Mouse (Mus musculus): ENCODE measurements at regions not wholly inside any gene's neighbourhood (a gene's known extent, or its start where the extent isn't known, plus 50 kb on each side); places are given as distances from the start of the nearest gene placed in this dataset.
"Not testable (repeated sequence)": the region's sequence is repeated elsewhere in the genome, so short reads cannot be mapped to it uniquely, and the experiment has no call there.

DNA sequence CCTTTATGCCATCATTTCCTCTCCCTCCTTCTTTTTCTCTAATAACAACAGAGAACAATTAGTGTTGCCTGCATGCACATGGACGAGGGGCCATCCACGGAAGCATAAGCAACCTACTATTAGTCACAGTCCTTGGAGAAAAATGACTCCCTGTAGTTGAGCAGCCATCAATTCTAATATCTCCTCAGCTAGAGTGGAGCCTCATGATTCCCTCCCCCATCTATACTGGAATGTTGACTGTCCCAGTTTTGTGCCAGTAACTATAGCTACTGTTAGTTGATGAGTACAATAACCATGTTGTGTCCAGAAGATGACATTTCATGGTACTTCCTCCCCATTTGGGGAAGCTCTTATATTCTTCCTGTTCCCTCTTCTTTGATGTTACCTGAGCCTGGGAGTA lies 64.3 kb upstream of the Rtn4 start:
- Histone ChIP-seq H3K36me3 (no peaks in the 10 kb centered on the region), H3K4me3 (no peak overlapping the region), H3K9me3 (no peaks in the 10 kb centered on the region), H3K4me2 (no peak overlapping the region), H3K27me3 (no peaks in the 10 kb centered on the region), H3K9ac (no peak overlapping the region), H3K27ac (no peak overlapping the region), H3K4me1 (no peaks in the 10 kb centered on the region)
- whole genome bisulfite sequencing = 54% methylated on average over 2 of the region's 2 CpGs
- no peak for ATAC-seq (ENCODE audit: insufficient number of reproducible peaks, insufficient read depth, low FRiP score, low TSS enrichment, low read depth)

DNA sequence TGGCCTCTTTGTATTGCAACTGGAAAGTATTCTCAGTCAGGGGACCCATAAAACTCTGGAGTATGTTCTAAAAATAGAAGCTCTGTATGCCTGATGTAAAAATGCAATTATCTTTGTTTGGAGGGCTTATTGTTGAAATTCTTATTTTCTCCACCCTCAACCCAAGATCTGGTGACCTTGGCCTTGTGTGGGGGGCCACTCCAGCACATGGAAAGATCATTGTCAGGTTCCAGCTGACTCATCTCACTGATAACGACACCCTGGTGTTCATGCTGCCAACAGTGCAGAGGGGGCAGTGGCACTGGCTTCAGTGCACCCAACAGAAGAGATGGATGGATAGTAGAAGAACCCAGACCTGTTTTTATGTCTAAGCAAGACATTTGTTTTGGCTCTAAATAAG lies 60.3 kb upstream of the Rtn4 start:
- Histone ChIP-seq H3K4me2 (no peak overlapping the region), H3K4me3 (no peak overlapping the region), H3K27ac (no peak overlapping the region), H3K27me3 (no peaks in the 10 kb centered on the region), H3K36me3 (no peaks in the 10 kb centered on the region), H3K4me1 (peaks cover 13% of the 10 kb centered on the region; the same call in 1 of the 2 replicates), H3K9ac (no peak overlapping the region), H3K9me3 (no peaks in the 10 kb centered on the region)
- WGBS = 69% methylated on average over 1 of the region's 1 CpGs
- no peak for ATAC-seq (ENCODE audit: insufficient number of reproducible peaks, insufficient read depth, low FRiP score, low TSS enrichment, low read depth)

DNA sequence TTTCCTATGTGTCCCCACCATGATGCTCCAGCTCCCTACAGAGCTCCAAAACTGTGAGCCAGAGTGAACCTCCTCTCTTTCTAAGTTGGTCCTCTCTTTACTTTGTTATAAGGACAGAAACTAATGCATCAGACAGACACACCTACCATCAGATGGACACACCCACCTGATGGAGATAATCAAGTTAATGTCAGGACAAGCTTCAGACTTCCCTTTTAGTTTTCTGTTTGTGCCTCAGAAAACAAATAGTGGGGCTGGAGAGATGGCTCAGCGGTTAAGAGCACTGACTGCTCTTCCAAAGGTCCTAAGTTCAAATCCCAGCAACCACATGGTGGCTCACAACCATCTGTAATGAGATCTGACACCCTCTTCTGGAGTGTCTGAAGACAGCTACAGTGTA lies 59.5 kb upstream of the Rtn4 start:
- WGBS = 84% methylated on average over 1 of the region's 1 CpGs
- H3K9me3 ChIP-seq; H3K9ac ChIP-seq; H3K4me3 ChIP-seq; H3K4me2 ChIP-seq; ATAC-seq (ENCODE audit: insufficient number of reproducible peaks, insufficient read depth, low FRiP score, low TSS enrichment, low read depth); H3K27me3 ChIP-seq; H3K36me3 ChIP-seq; H3K27ac ChIP-seq: not testable (repeated sequence)
- peaks cover 14% of the 10 kb centered on the region for H3K4me1 ChIP-seq

DNA sequence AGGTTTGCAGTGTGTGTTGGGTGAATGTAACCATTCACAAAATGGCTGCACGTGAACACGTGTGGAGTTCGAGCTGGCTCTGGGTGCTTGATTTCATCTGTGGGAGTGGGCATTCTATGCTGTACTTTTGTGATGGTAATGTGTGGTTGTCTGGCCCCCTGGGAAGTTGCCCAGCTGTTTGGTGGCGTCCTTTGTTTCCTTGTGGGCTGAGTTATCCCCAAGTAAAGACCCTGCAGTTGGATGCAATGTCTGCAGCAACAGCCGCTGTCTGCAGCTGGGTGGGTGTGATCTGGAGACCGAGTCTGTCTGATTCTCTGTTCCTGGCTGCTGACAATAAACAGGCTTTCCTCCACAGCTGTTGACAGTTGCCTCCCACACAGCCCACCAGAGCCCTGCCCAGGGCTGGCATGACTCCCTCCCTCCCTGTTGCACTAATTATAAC lies 56.0 kb upstream of the Rtn4 start:
- 0 out of 2 replicates have a peak, but pooled peaks have one; percentile 67 for ATAC-seq (ENCODE audit: insufficient number of reproducible peaks, insufficient read depth, low FRiP score, low TSS enrichment, low read depth)
- 36% methylated on average over 6 of the region's 6 CpGs for WGBS
- H3K9me3 ChIP-seq = no peaks in the 10 kb centered on the region
- H3K9ac ChIP-seq = no peak overlapping the region
- H3K27ac ChIP-seq = no peak overlapping the region
- H3K4me1 ChIP-seq = peaks cover 22% of the 10 kb centered on the region
- H3K4me3 ChIP-seq = no peak overlapping the region
- no peaks in the 10 kb centered on the region for H3K27me3 ChIP-seq
- peak overlapping the region; percentile 26 for H3K4me2 ChIP-seq
- no peaks in the 10 kb centered on the region for H3K36me3 ChIP-seq

DNA sequence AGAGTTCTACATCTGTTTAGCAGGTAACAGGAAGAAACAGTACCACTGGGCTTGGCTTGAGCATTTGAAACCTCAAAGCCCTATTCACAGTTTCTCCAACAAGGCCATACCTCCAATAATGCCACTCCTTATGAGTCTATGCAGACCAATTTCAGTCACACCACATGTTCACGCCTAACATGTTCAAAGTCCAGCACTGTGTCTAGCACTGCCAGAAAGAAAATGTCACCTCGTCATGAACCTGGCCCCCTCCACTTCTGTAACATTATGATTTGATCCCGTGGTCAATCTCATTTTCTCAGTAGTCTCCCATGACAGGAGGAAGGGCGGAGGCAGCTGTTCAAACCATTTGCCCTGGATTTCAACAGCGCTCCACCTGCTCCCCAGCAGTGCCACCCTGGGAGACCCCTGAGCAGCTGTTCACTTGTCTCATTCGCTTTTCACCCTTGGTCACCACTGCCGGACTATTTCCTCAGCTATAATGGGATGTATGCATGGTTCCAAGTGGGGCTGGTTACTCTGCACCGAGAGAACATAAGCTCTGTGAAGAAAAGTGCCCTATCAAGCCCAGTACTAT lies 54.6 kb upstream of the Rtn4 start:
- no peak overlapping the region for H3K4me2 ChIP-seq
- H3K4me1 ChIP-seq = peaks cover 22% of the 10 kb centered on the region
- H3K4me3 ChIP-seq = no peak overlapping the region
- H3K9ac ChIP-seq = no peak overlapping the region
- 81% methylated on average over 8 of the region's 8 CpGs for WGBS
- no peak for ATAC-seq (ENCODE audit: insufficient number of reproducible peaks, insufficient read depth, low FRiP score, low TSS enrichment, low read depth)
- no peaks in the 10 kb centered on the region for H3K27me3 ChIP-seq
- H3K27ac ChIP-seq = no peak overlapping the region
- H3K9me3 ChIP-seq = no peaks in the 10 kb centered on the region
- no peaks in the 10 kb centered on the region for H3K36me3 ChIP-seq

DNA sequence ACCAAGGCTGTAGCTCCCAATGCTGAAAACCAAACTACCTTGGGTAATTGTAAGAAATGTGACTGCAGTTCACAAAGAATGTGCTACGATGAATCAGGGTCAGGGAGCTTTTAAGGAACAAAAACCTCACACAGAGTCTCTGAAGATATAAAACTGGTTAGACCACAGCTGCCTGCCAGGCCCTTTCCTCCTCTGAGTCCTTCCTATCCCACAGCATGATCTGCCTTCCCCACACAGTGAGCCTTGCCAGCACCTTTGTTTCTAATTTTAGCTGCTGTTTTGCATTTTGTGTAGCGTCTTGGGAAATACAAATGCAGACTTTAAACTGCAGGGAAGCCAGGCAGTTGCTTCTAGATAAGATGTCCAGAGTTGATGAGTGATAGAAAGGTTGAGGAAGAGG lies 53.9 kb upstream of the Rtn4 start:
- no peak for ATAC-seq (ENCODE audit: insufficient number of reproducible peaks, insufficient read depth, low FRiP score, low TSS enrichment, low read depth)
- no peak overlapping the region for H3K9ac ChIP-seq
- no peaks in the 10 kb centered on the region for H3K27me3 ChIP-seq
- H3K27ac ChIP-seq = no peak overlapping the region
- peaks cover 22% of the 10 kb centered on the region for H3K4me1 ChIP-seq
- 26% methylated on average over 2 of the region's 2 CpGs for WGBS
- no peak overlapping the region for H3K4me3 ChIP-seq
- H3K4me2 ChIP-seq = no peak overlapping the region
- no peaks in the 10 kb centered on the region for H3K9me3 ChIP-seq
- H3K36me3 ChIP-seq = no peaks in the 10 kb centered on the region
